Mouse (Mus musculus) adrenal gland, postnatal 14 days (tissue): ENCODE results near the gene Mphosph9. TPM values are rescaled to one million over a fixed set of nuclear protein-coding genes. Genes with fewer than 3 reads are reported as not detected.
"Not testable (repeated sequence)": the region's sequence is repeated elsewhere in the genome, so short reads cannot be mapped to it uniquely, and the experiment has no call there.

Experiments
- DNase-seq: peaks from one replicate; pipeline ENCODE4 v3.0.0; 2021; ENCODE audit warnings: mixed read lengths
- total RNA-seq: library from RNA; stranded (reverse); gene quantifications from 2 replicates; pipeline ENCODE4 v1.2.3, GENCODE M21; 2021

Mphosph9 gene
- total RNA-seq, 1 experiment from 2014 or later = 6.6 TPM

GRCm38 (mm10) chr5:124234778-124235177 lies 93.0 kb downstream of the Mphosph9 start:
- DNase-seq = no peak

DNA sequence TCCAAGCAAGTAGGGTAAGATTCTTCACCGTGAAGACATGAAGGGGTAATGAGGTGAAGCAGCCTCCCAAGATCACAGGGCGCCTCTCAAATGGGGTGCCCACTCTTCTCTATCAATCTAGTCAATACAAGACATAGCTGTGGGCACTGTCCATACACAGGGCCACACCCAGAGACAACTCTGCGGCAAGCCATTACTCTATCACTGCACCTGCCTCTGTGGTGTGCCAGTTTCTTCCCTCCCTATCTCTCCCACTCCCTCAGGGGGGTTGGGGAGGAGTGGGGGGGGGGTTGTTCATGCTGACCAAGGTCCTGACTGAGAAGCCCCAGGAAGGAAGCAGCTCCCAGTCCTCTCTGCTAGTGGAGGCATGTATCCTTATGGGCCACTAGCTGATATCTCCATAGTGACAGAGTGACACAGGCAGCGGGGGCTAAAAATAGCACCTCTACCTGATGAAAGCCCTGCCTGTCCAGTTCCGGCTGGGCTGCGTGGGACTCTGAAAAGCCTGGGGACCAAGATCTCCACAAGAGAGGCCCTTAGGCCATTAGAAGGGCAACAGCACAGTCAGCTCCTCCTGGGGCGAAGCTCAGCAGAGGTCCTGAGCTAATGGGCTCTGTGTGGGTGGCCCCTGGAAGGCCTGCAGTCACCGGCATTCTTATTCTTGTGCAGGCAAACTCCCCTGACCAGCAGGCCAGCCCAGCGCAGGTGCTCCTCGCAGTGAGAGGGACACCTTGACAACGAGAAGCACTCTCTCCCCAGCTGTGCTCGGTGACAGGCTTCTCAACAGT lies 93.7 kb downstream of the Mphosph9 start:
- peak; percentile 13 for DNase-seq

- DNase-seq = no peak
Measured at GRCm38 (mm10) chr5:124233144-124233465, 94.7 kb downstream of the Mphosph9 start.

DNA sequence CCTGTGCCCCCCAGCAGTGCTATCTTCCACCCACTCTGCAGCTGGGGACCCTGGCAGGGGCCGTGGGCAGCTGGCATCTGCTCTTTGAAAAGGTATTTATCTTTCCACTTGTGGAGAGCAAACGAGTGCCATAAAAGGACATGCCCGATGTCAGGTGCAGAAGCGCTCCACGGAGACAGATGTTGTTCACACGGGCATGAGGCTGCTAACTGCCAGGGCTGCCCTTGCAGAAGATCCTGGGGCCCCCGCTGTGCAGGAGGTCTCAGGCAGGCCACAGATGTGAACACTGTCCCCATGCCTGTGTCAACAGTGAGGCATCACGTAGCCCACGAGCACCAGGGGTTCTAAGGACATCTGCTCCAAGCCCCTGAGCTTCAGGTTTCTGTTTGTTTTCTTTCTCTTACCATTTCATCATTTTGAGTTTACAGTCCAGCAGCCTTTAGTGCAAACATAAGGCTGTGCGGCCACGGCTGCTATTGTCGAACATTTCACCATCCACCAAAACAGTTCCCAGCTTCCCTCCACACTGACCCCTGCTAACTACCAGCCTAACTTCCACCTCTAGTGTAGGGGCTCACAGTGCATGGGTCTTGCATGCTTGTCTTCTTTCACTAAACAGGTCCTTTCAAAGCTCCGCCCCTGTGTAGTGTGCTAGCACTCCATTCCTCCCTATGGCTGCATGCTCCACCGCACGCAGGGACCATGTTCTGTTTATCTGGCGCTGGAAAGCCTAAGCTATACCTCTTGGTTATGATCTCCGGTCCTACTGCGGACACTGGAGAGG lies 95.2 kb downstream of the Mphosph9 start:
- DNase-seq = no peak

DNA sequence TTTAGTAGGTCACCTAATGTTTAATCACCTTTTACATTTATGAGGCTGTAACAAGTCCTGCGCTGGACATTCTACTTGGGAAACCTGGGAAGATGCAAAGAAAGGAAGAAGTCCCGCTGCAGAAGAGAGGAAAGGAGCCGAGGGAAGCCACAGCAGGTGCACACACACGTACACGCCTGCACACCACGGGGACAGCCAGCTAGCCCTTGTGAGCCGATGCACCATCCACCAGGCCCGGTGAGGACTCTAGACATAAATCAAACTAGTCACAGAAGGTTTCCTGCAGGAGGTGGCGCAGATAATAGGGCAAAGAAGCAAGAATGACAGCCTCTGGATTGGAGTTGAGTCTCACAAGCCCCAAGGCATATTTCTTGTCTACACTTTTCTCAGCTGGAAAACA lies 97.3 kb downstream of the Mphosph9 start:
- DNase-seq = no peak

- DNase-seq = no peak
Measured at GRCm38 (mm10) chr5:124227193-124227592, 100.6 kb downstream of the Mphosph9 start.

DNA sequence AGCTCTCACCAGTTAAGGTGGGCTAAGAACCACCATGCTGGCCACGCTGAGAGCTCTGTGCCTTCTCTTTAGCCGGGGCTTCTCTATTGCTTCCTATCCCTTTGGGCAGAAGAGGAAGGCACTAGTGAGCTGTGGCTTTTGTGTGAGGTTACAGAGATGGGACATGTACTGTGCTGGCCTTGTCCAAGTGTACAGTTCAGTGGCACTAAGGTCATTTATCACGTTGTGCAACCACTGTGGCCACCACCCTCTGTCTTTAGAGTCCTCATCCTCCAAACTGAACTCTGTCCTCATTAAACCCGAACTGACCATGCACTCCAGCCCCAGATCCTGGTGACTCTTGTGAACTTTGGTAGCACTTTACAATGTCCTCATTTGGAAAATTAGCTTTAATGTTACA lies 101.3 kb downstream of the Mphosph9 start:
- peak; percentile 67 for DNase-seq

GRCm38 (mm10) chr5:124225891-124226290 lies 101.9 kb downstream of the Mphosph9 start:
- DNase-seq = no peak

GRCm38 (mm10) chr5:124224321-124225092 lies 103.3 kb downstream of the Mphosph9 start:
- DNase-seq = no peak

- DNase-seq = no peak
Measured at GRCm38 (mm10) chr5:124223574-124223973, 104.2 kb downstream of the Mphosph9 start.

DNA sequence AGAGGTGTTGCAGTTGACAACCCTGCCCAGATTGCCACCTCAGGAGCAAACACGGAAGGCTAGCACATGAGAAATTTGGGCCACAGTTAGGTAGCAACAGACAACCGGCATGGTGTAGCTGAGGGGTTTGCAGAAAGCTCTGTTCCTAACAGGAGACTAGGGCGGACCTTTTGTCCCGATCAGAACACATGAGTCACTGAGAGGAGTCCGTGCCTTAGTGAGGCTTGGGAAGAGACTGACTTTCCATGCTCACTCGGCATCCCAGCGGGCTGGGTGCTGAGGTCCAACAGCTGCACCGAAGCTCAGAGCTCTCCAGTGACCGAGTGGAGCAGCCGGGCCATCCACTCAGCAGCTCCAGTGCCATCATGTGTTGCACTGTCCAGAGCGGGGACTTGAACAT lies 105.1 kb downstream of the Mphosph9 start:
- no peak for DNase-seq

GRCm38 (mm10) chr5:124221736-124222040 lies 106.1 kb downstream of the Mphosph9 start:
- no peak for DNase-seq

GRCm38 (mm10) chr5:124221037-124221735 lies 106.6 kb downstream of the Mphosph9 start:
- peak; percentile 87 for DNase-seq

DNA sequence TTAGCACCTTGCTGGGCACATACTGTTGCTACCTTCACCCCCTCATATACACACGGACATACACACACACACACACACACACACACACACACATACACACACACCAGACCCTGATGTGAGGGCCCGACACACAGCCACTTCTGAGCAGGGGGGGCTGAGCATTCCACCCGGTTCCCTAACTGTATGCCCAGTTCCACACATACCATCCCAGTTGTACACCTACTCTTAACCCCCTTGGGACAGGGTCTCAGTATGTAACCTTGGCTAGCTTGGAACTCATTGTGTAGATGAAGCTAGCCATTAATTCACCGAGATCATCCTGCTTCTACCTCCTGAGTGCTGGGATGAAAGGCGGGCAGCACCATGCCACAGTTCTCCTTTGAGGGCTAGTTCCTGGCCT lies 107.2 kb downstream of the Mphosph9 start:
- no peak for DNase-seq

DNA sequence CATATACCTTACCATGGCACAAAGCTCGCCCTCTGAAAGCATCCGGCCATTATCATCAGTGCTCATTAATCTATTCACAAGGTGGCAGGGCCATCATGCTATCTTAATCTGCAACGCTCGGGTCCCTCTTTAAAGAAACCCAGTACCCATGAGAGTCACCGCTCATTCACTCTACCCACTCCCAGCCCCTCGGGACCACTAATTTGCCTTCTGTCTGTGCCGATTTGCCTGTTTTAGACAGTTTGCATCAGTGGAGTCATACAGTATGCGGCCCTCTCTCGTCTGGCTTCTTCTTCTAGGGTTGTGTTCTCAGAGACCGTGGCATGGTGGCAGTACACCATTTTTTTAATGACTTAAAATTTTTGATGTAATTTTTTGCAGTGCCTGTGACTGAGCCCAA lies 108.3 kb downstream of the Mphosph9 start:
- no peak for DNase-seq

GRCm38 (mm10) chr5:124218986-124219385 lies 108.8 kb downstream of the Mphosph9 start:
- no peak for DNase-seq

DNA sequence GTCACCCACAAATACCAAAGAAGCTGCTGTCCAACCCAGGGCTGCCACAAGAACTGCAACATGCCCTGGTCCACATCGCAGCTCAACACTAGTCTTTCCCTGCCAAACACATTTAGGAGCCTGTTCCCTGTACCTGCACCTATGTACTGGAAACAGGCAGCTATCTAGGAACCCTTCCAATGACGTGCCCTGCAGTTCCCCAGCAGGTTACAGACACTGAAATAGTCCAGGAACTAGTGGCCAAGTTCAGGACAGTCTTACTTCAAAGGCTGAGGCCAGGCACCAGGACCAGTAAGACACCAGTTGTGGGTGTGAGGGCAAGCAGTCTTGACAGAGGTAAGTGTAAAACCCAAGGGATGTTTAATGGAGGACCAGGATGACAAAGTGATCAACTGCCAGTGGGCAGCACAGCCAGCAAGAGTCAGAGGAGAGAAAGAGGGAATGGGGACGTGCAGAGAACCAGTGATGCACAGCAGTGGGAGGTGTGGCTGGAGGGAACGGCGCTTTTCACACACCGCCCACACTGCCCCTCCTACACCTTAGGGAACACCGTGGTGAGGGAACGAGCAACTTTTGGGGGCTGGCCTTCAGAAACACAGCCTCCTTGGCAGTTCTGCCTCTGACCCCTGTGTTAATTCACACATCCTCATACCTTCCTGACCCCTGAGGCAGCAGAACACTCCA lies 110.1 kb downstream of the Mphosph9 start:
- no peak for DNase-seq

DNA sequence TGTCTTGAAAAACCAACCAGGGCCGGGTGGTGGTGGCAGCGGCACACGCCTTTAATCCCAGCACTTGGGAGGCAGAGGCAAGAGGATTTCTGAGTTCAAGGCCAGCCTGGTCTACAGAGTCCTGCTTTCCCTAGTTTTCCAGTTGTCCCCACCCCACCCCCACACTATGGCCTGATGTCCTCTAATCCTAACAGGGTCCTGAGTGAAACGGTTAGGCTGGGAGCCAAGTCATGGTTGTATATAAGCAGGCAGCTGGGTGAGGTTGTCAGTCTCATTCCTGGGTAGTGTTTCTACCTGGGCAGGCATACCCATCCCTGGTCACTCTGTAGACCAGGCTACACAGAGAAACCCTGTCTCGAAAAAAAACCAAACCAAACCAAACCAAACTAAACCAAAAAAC lies 110.7 kb downstream of the Mphosph9 start:
- DNase-seq = not testable (repeated sequence)

- DNase-seq = no peak
Measured at GRCm38 (mm10) chr5:124216403-124216802, 111.4 kb downstream of the Mphosph9 start.

DNA sequence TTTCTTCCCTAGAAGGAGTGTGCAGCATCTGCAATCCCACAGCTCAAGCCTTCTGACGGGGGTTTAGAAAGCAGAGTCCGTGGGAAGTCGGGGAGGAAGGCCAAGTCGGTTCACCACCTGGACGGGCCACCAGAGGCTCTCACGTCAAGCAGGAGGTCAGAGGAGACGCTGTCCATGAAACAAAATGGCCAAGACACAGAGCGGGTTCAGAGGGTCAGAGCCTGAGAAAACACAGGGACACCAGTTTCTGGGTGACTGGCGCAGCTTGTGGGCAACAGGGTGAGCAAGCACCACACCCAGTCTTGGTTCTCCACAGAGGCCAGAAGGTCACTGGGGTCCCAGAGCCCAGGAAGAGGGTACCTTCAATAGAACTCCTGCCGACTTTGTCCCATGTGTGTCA lies 112.1 kb downstream of the Mphosph9 start:
- no peak for DNase-seq

- no peak for DNase-seq
Measured at GRCm38 (mm10) chr5:124214516-124215145, 113.1 kb downstream of the Mphosph9 start.
